Mouse (Mus musculus) liver, embryonic 14.5 days (tissue): Measurements from ENCODE around the gene Cblc.

Source experiments
- CTCF ChIP-seq: IDR thresholded peaks from 2 replicates; pipeline ENCODE4 v1.5.1; 2016; ENCODE audit warnings: antibody characterized with exemption, low read depth, control low read depth
- EP300 ChIP-seq: IDR thresholded peaks from 2 replicates; pipeline ENCODE4 v1.6.1; 2016; ENCODE audit warnings: antibody characterized with exemption, low read depth

DNA sequence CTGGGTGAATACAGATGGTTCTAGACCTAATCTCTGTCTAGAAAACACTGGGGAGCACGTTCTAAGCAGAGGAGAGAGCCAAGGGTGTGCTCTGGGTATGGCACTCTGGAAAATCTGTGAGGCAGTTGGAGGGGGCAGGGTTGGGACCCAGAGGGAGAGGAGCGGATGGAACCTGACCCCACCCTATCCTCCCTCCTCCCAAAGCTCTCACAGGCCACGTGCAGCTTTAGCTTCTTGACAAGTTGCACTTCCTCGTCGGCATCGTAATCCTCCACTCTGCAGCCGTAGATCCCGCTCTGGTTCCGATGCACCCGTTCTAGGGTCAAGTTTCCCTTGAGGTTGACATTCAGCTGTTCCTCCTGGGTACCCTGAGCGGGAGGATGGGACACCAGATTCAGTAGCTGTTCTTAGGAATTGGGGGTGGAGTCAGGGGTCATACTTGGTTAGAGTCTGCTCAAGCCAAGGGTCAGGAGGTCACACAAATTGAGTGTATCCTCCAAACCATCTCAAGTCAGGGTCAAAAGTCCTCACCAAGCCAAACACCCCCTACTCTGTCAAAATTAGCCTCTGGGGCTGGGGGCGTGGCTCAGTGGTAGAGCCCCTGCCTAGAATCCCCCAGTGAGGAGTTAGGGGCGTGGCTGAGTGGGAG lies 32.7 kb downstream of the Cblc start:
- TF ChIP-seq CTCF = no peak
- no peak for TF ChIP-seq EP300
